Mouse (Mus musculus) bone marrow macrophage, adult 2 months (primary cell): ENCODE measurements at regions not wholly inside any gene's neighbourhood (a gene's known extent, or its start where the extent isn't known, plus 50 kb on each side); places are given as distances from the start of the nearest gene placed in this dataset.

ENCODE experiments used
- CTCF ChIP-seq: IDR thresholded peaks from 2 replicates; pipeline ENCODE4 v1.5.1; 2012; ENCODE audit warnings: low read depth, mild to moderate bottlenecking, low read length, moderate library complexity
- POLR2A ChIP-seq: IDR thresholded peaks from 2 replicates; pipeline ENCODE4 v1.6.1; 2012; ENCODE audit warnings: mild to moderate bottlenecking, low read depth, low read length, borderline replicate concordance

DNA sequence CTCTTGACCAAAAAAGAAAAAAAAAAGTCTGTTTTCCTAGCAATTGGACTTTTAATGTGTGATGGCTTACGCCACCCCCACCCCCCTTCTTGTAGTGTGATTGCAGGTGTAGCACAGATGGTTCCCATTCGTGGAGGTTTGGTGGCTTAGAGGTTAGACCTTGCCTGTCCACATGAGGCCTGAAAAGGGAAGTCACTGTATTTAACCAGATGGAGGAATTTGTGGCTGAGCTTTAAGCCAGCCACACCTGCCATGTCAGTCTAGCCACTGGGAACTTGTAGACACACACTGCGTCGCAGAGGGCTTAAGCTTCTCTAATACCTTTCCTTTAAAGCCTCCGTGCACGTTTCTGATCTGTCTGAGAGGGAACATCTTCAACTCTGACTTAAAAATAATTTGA is 229.0 kb downstream of the Kcnrg start:
- no peak for TF ChIP-seq POLR2A
- no peak for TF ChIP-seq CTCF
